Mouse (Mus musculus) embryonic facial prominence, embryonic 12.5 days (tissue): ENCODE results near the gene Ptchd3. TPM values are rescaled to one million over a fixed set of nuclear protein-coding genes. Genes with fewer than 3 reads are reported as not detected.

Source experiments
- ATAC-seq: fragments of 200-750 bp; cut with Nextera tagmentation; 2 replicates; pipeline ENCODE4 v1.8.0; 2017; ENCODE audit not compliant: insufficient number of reproducible peaks, insufficient read depth, low FRiP score, low TSS enrichment
- H3K27ac ChIP-seq: fragments of 300-500 bp; sonication (generic); 2 replicates; pipeline ENCODE4 v1.5.1; 2016; ENCODE audit warnings: mild to moderate bottlenecking
- H3K27me3 ChIP-seq: fragments of 300-500 bp; sonication (generic); 2 replicates; pipeline ENCODE4 v1.6.1; 2016; ENCODE audit warnings: mild to moderate bottlenecking, moderate library complexity
- H3K36me3 ChIP-seq: fragments of 300-500 bp; sonication (generic); 2 replicates; pipeline ENCODE4 v1.6.1; 2016; ENCODE audit warnings: mild to moderate bottlenecking
- H3K4me1 ChIP-seq: fragments of 300-500 bp; sonication (generic); 2 replicates; pipeline ENCODE4 v1.6.1; 2016
- H3K4me2 ChIP-seq: fragments of 300-500 bp; sonication (generic); replicated peaks from 2 replicates; pipeline ENCODE4 v1.6.1; 2016; ENCODE audit warnings: mild to moderate bottlenecking, moderate library complexity
- H3K4me3 ChIP-seq: fragments of 300-500 bp; sonication (generic); 2 replicates; pipeline ENCODE4 v1.5.1; 2016; ENCODE audit warnings: mild to moderate bottlenecking
- H3K9ac ChIP-seq: fragments of 300-500 bp; sonication (generic); 2 replicates; pipeline ENCODE4 v1.6.1; 2016; ENCODE audit warnings: mild to moderate bottlenecking, moderate library complexity
- H3K9me3 ChIP-seq: fragments of 300-500 bp; sonication (generic); 2 replicates; pipeline ENCODE4 v1.6.1; 2016; ENCODE audit warnings: mild to moderate bottlenecking, moderate library complexity
- WGBS: fragments of 180-500 bp; shearing (Covaris S2); methylation state at CpG from one replicate; pipeline ENCODE4 v1.1.7; 2016; 5-methylcytosine and 5-hydroxymethylcytosine counted together
- polyA plus RNA-seq: library from polyadenylated mRNA; unstranded; fragments of >200 nt; fragmentation: Nextera tagmentation; extraction: Ambion mirVana; gene quantifications from 2 replicates; pipeline ENCODE4 v1.2.1, GENCODE M21; 2016

Gene Ptchd3
- not detected in 2 replicates for polyA plus RNA-seq

DNA sequence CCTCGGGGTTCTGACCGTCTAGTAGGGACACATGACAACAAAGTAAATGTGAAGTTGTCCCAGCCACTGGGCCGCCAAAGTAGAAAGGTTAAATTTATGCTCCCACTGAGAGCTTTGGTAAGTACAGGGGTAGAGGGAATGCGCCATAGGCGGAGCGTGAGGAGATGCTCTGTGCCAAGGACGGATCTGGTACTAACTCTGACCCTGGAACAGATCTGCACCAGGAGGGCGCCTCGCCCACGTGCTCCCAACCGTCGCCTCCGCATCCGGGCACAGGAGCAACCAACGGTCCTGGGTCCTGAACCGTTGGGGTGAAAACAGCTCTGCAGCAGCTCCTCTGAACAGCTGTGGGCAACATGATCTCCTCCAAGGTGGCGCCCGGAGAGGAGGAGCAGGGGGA, at the start of gene Ptchd3:
Gene Ptchd3 (plus strand): TSS at position 301 of the 400 bp plus-strand sequence.
- Histone ChIP-seq H3K36me3 (no peaks in the 10 kb centered on the region), H3K9ac (no peak within 1 kb of the TSS), H3K4me2 (peak within 1 kb of the TSS; percentile 25), H3K27me3 (peaks cover 9% of the 10 kb centered on the region; the same call in 1 of the 2 replicates), H3K4me1 (no peaks in the 10 kb centered on the region), H3K27ac (no peak within 1 kb of the TSS), H3K4me3 (no peak within 1 kb of the TSS), H3K9me3 (peaks cover 7% of the 10 kb centered on the region; the same call in 1 of the 2 replicates)
- ATAC-seq = no peak
- 72% methylated on average over 18 of the region's 18 CpGs for WGBS

DNA sequence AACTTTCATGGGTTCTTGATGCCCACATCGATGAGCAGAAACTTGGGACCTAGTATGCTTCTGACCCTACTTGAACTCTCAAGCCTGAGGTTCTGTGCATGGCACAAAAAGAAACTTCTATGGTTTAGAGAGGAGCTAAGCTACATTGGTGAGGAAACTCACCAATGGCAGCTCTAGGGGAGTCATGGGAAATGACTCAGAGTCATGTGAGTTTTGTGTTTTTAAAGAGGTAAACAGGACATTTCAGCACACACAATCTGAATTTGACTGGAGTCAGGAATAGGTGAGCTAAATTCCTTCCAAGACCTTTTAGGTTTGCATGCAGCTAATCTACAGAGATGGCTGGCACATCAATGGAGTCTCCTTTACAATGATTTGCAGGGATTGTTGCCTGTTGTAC, 48.2 kb upstream of the Ptchd3 start:
- Histone ChIP-seq H3K4me3 (no peak overlapping the region), H3K4me1 (no peaks in the 10 kb centered on the region), H3K9ac (no peak overlapping the region), H3K27ac (no peak overlapping the region), H3K27me3 (no peaks in the 10 kb centered on the region), H3K4me2 (no peak overlapping the region), H3K9me3 (no peaks in the 10 kb centered on the region), H3K36me3 (no peaks in the 10 kb centered on the region)
- WGBS = 81% methylated on average over 1 of the region's 1 CpGs
- no peak for ATAC-seq

GRCm38 (mm10) chr11:121787456-121787855, 42.6 kb upstream of the Ptchd3 start:
- no peak overlapping the region for H3K4me3 ChIP-seq
- H3K9ac ChIP-seq = no peak overlapping the region
- no peak for ATAC-seq
- H3K36me3 ChIP-seq = no peaks in the 10 kb centered on the region
- H3K27ac ChIP-seq = no peak overlapping the region
- no peaks in the 10 kb centered on the region for H3K9me3 ChIP-seq
- no peaks in the 10 kb centered on the region for H3K27me3 ChIP-seq
- H3K4me2 ChIP-seq = no peak overlapping the region
- H3K4me1 ChIP-seq = no peaks in the 10 kb centered on the region

GRCm38 (mm10) chr11:121789566-121789965, 40.5 kb upstream of the Ptchd3 start:
- no peak for ATAC-seq
- H3K4me1 ChIP-seq = 0 out of 2 replicates have a peak, but pooled peaks cover 4% of the 10 kb centered on the region
- H3K4me2 ChIP-seq = no peak overlapping the region
- no peak overlapping the region for H3K27ac ChIP-seq
- no peaks in the 10 kb centered on the region for H3K9me3 ChIP-seq
- no peak overlapping the region for H3K9ac ChIP-seq
- no peaks in the 10 kb centered on the region for H3K36me3 ChIP-seq
- 83% methylated on average over 3 of the region's 3 CpGs for WGBS
- no peaks in the 10 kb centered on the region for H3K27me3 ChIP-seq
- no peak overlapping the region for H3K4me3 ChIP-seq

- Histone ChIP-seq H3K4me1 (0 out of 2 replicates have a peak, but pooled peaks cover 12% of the 10 kb centered on the region), H3K9me3 (no peaks in the 10 kb centered on the region), H3K36me3 (no peaks in the 10 kb centered on the region), H3K9ac (no peak overlapping the region), H3K4me2 (no peak overlapping the region), H3K4me3 (no peak overlapping the region), H3K27me3 (no peaks in the 10 kb centered on the region), H3K27ac (no peak overlapping the region)
- no peak for ATAC-seq
- WGBS = 76% methylated on average over 2 of the region's 2 CpGs
These were observed 39.4 kb upstream of the Ptchd3 start for GRCm38 (mm10) chr11:121790671-121791094.

DNA sequence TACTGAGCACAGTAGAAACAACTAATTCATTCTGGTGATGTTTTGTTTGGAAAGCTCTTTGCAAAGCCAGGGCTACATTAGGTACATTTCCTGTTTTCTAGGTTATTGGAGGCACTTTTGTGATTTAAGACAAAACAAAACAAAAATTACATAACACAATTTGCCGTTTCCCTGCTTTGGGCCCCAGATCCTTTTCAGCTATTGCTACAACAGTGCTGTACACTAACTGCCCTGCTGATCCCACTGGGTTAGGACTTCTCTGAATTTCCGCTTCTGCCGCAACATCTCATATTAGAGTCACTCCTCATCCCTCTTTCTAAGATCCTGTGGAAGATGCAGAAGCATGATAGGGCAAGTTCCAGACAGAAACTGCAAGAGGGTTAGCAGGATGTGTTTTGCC, 38.6 kb upstream of the Ptchd3 start:
- Histone ChIP-seq H3K4me2 (no peak overlapping the region), H3K4me1 (0 out of 2 replicates have a peak, but pooled peaks cover 12% of the 10 kb centered on the region), H3K36me3 (no peaks in the 10 kb centered on the region), H3K27me3 (no peaks in the 10 kb centered on the region), H3K4me3 (no peak overlapping the region), H3K9me3 (no peaks in the 10 kb centered on the region), H3K27ac (no peak overlapping the region), H3K9ac (no peak overlapping the region)
- ATAC-seq = no peak
- WGBS = 87% methylated on average over 3 of the region's 3 CpGs

DNA sequence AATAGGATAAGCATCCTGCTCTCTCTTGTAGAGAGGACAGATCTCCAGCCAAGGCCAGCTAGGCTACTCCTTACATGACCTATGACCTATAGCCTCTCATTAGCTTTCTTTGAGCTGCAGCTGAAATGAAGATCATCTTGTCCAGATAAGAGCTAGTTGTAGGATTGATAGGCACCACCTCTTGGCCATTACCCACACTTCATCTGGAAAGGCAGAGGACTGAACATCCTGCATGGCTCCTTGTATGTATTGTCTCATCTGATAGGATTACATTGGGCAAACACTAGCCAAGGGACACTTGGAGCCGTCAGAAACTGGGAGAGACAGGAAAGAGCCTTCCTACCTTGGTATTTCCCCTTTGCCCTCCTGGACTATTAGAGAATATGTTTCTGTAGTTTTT, 38.1 kb upstream of the Ptchd3 start:
- WGBS = 45% methylated on average over 1 of the region's 1 CpGs
- no peak overlapping the region for H3K4me3 ChIP-seq
- H3K36me3 ChIP-seq = no peaks in the 10 kb centered on the region
- no peaks in the 10 kb centered on the region for H3K27me3 ChIP-seq
- H3K4me2 ChIP-seq = no peak overlapping the region
- H3K9ac ChIP-seq = no peak overlapping the region
- H3K4me1 ChIP-seq = 0 out of 2 replicates have a peak, but pooled peaks cover 12% of the 10 kb centered on the region
- no peak overlapping the region for H3K27ac ChIP-seq
- ATAC-seq = no peak
- H3K9me3 ChIP-seq = no peaks in the 10 kb centered on the region

GRCm38 (mm10) chr11:121793530-121793929, 36.5 kb upstream of the Ptchd3 start:
- 91% methylated on average over 3 of the region's 3 CpGs for WGBS
- no peak for ATAC-seq

GRCm38 (mm10) chr11:121794186-121794585, 35.9 kb upstream of the Ptchd3 start:
- Histone ChIP-seq H3K4me1 (0 out of 2 replicates have a peak, but pooled peaks cover 12% of the 10 kb centered on the region), H3K4me2 (no peak overlapping the region), H3K27ac (peak overlapping the region; percentile 41), H3K36me3 (no peaks in the 10 kb centered on the region), H3K9ac (no peak overlapping the region), H3K27me3 (no peaks in the 10 kb centered on the region), H3K9me3 (no peaks in the 10 kb centered on the region), H3K4me3 (no peak overlapping the region)
- 65% methylated on average over 3 of the region's 3 CpGs for WGBS
- ATAC-seq = no peak

More at GRCm38 (mm10) chr11:121793530-121793929, 36.5 kb upstream of the Ptchd3 start:
- no peaks in the 10 kb centered on the region for H3K9me3 ChIP-seq
- no peaks in the 10 kb centered on the region for H3K27me3 ChIP-seq
- H3K9ac ChIP-seq = no peak overlapping the region
- 0 out of 2 replicates have a peak, but pooled peaks cover 12% of the 10 kb centered on the region for H3K4me1 ChIP-seq
- H3K36me3 ChIP-seq = no peaks in the 10 kb centered on the region
- H3K4me3 ChIP-seq = no peak overlapping the region
- no peak overlapping the region for H3K4me2 ChIP-seq
- no peak overlapping the region for H3K27ac ChIP-seq

DNA sequence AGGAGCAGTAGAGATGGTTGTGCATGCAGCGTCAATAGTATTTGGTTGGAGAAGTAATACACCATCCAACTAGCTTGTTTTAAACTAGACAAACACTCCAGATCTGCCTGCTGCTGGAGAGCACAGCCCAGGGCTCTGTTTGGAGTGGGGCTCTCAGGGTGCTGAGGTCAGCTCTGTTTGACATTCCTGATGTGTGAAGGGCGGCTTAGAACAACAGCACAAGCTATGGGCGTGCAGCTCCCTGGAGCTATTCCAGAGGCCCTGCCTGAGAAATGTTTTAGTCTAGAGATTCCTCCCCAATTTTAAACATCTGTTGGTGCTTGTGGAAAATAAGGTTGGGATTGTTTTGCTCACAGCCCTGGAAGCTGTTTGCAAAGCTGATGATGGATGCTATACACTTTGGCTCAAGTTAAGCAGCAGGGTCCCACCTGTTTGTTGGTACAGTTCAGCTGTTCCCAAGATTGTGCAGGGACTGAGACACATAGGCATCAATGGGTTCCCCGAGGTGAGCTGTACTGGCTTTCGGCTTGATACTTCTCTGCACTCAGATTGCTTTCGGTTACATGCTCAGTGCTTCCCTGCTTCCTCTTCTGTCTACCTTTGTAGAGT, 35.4 kb upstream of the Ptchd3 start:
- Histone ChIP-seq H3K9ac (no peak overlapping the region), H3K4me3 (no peak overlapping the region), H3K4me2 (no peak overlapping the region), H3K4me1 (0 out of 2 replicates have a peak, but pooled peaks cover 12% of the 10 kb centered on the region), H3K27ac (peak overlapping the region; percentile 41), H3K9me3 (no peaks in the 10 kb centered on the region), H3K27me3 (no peaks in the 10 kb centered on the region), H3K36me3 (no peaks in the 10 kb centered on the region)
- 37% methylated on average over 6 of the region's 6 CpGs for WGBS
- ATAC-seq = 0 out of 2 replicates have a peak, but pooled peaks have one; percentile 60

GRCm38 (mm10) chr11:121795978-121796377, 34.1 kb upstream of the Ptchd3 start:
- Histone ChIP-seq H3K9me3 (no peaks in the 10 kb centered on the region), H3K36me3 (no peaks in the 10 kb centered on the region), H3K27me3 (no peaks in the 10 kb centered on the region), H3K4me2 (no peak overlapping the region), H3K27ac (no peak overlapping the region), H3K9ac (no peak overlapping the region), H3K4me1 (0 out of 2 replicates have a peak, but pooled peaks cover 12% of the 10 kb centered on the region), H3K4me3 (no peak overlapping the region)
- no peak for ATAC-seq
- 91% methylated on average over 2 of the region's 2 CpGs for WGBS

- ATAC-seq = no peak
These were observed 31.5 kb upstream of the Ptchd3 start for GRCm38 (mm10) chr11:121798591-121798990.

More at GRCm38 (mm10) chr11:121798591-121798990, 31.5 kb upstream of the Ptchd3 start:
- no peak overlapping the region for H3K4me3 ChIP-seq
- H3K36me3 ChIP-seq = no peaks in the 10 kb centered on the region
- H3K27me3 ChIP-seq = no peaks in the 10 kb centered on the region
- no peak overlapping the region for H3K27ac ChIP-seq
- WGBS = 90% methylated on average over 2 of the region's 2 CpGs
- no peaks in the 10 kb centered on the region for H3K9me3 ChIP-seq
- no peak overlapping the region for H3K9ac ChIP-seq
- 0 out of 2 replicates have a peak, but pooled peaks cover 12% of the 10 kb centered on the region for H3K4me1 ChIP-seq
- H3K4me2 ChIP-seq = no peak overlapping the region
